Mouse (Mus musculus) liver, postnatal 0 days (tissue): Measurements from ENCODE around the gene Mx1.
A peak's percentile ranks its signal among the peaks of the same experiment; 100 is the strongest.

Experiments used
- CTCF ChIP-seq: sonication (generic); IDR thresholded peaks from 2 replicates; pipeline ENCODE4 v1.5.1; 2016; ENCODE audit warnings: antibody characterized with exemption, low read depth
- EP300 ChIP-seq: IDR thresholded peaks from 2 replicates; pipeline ENCODE4 v1.6.1; 2016; ENCODE audit warnings: antibody characterized with exemption, low read depth, mild to moderate bottlenecking

GRCm38 (mm10) chr16:97507783-97508182, 45.1 kb upstream of the Mx1 start:
- 0 out of 2 replicates have a peak, but pooled peaks have one; percentile 16 for TF ChIP-seq CTCF
- no peak for TF ChIP-seq EP300
